Mouse (Mus musculus) spleen, adult 12 weeks (tissue): ENCODE measurements around the gene Ccnj.

ENCODE experiments used
- DNase-seq: peaks from one replicate; pipeline ENCODE4 v3.0.0; 2022; ENCODE audit warnings: low spot score

Ccnj gene

DNA sequence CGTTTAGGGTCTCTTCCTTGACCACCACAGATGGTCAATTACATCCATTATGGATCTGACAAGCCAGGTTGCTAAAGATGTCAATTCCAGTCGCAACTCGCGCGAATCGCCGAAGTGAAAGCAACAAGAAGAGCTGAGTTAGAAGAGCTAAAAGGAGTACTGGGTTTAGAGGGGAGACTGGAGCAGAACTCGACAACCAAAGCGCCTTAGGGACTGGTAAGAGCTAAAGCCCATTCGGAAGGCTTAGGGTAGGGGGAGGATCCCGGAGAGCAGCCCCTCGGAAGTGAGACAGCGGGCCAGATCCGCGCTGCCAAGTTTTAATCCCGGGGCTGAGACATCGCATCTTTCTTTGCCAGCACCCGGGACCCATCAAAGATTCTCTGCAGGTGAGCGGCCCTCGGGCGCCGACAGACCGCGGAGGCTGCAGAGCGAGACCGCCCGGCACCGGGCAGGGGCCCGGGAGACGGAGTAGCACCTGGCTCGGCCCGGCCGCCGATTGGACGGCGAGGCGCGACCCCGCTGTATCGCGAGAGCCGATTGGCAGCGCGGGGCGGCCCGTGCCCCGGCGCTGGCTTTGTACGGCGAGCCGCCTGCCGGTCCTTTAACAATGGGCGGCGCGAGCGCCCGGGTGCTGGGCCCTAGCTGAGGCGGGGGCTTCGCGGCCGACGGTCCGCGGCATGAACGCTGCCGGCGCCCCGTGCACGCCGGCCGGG, at the start of gene Ccnj:
Gene Ccnj (plus strand): TSS at position 577 of the 713 bp plus-strand sequence.
- peak; percentile 93 for DNase-seq

DNA sequence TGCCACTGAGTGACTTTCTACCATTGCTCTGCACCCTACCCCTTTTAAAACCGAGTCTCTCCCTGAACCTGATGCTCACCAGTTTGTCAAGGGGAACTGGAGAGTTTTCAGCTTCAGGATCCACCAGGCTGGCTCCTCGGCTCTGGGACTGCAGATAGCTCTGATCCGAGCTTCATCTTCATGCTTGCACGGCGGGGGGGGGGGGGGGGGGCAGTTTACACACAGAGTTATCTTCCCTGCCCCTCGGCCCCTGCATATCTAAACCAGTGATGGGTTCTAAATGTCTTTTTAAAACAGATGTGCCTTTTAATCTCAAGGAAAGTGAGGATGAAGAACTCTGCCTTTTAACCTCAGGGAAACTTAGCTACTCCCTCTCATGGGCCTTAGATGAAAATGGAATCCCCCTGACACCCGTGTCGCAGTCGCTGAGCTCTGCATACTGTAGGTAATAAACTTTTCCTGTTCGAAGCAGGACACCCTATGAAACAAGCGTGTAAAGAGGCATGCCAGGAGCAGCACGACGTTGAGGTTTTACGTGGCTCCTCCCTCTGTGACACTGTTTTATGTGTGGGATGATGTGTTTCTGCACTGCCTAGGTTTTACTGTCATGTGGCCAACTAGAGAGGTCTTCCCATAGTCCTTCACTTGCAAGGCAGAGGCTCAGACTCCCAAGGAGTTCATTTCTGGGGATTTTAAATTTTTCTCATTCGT, 42.9 kb upstream of the Ccnj start:
- DNase-seq = no peak

DNA sequence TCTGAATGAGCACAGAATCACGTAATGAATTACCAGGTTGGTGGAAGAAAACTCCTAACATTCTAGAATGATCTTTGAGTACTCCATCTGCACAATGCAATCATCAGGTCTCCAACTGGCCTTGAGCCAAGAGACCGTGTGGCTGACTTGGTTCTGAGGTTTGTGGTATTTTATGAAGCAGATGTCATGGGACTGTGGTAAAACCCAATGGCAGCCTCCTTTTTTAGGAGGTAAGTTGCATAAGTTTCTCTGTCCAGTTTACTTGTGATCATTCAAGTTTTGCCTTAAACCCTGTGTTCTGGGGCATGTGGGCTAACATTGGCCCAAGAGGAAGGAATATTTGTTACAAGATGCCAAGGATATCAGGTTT, 42.4 kb upstream of the Ccnj start:
- DNase-seq = no peak

DNA sequence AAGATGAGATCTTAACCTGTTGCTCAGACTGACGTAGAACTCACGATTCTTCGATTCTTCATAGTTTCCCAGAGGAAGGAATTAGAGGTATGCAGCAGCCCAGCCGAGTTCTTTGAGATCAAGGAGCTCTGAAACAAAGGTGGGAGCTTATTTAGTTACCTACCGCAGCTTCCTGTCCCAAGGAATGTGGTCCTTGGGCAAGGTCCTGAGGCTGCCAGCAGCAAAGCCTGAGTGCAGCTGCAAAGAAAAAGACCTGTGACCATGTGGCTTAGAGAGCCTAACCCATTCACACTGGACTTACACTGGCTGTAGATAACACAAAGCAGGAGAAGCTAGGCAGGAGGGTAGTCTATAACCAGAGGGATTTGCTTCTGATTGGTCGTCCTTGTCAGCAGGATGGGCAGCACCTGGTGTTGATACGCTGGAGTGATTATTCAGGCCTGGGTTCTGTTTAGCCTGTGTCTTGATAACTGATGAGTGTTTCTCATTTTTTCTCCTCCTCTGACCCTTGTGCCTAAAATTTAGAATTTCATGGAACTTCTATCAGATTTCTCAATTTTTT, 25.8 kb upstream of the Ccnj start:
- DNase-seq = no peak

DNA sequence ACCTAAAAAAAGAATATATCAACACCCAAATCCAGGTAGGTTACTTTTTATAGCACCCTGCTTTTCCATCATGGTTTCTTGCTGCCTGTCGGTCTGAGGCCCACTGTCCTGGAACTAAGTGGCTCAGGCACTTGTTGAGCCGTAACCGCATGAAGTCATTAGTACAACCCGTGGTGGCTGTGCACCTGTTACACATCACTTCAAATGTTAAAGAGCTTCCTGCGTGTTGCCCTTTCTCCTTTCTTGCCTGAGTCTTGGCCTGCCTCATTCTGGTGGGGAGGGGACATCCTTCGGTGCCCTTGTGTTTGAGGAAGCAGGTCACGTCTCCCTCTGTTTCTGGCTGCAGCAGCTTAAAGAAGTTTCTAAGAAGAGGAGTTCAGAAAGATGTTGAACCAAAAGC, 21.2 kb upstream of the Ccnj start:
- peak; percentile 17 for DNase-seq

DNA sequence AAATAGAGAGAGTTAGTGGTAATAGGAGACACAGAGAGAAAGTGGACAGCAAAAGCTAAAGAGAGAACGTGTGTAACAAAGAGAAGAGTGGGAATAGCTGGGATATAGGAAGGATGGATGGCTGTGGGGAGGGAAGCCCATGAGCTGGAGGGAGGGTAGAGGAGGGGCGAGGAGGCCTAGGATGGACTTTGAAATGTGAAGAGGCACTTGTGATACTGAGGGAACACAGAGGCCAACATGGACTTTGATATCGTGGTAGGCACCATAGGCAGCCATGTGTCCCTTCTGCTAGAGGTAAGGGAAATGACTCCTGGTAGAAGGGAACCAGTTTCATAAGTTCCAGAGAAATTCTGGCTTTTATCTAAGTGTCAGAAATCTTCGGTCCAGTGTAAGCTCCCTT, 19.2 kb upstream of the Ccnj start:
- DNase-seq = no peak

DNA sequence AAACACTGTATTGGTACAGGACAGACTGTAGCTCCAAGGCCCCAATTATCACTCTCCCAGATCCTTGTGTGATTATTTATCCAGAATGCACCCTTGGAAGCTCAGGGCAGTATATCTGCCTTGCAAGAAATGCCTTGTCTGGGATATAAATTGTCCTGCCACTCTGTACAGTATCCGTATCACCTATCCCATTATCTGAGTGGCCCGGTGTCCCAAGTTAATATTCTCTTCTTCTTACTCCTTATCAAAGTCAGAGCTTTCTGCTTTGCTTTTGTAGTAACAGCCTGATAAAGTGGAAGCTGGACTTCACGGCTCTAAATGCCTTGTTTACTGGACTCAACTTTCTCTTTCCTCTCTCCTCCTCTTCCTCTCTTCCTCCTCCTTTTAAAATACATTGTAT, 18.3 kb upstream of the Ccnj start:
- DNase-seq = peak; percentile 4

DNA sequence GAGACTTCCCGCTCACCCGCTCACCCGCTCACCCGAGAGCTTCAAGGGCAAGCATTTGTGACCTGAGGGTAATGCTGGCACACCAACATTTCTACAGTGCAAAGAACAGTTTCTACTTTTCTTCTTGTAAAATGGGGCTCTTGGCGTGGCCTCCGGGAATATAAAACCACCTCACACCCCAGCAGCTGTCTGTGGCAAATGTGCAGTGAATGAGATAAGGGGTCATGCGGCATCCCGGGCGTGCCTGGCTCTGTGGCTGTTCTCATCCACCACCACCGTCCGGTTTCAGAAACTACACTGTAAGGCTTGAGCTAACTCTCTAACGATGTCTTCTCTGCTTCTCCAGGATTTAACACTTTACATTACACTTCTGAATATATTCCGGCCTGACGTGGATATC, 17.7 kb upstream of the Ccnj start:
- DNase-seq = peak; percentile 74

DNA sequence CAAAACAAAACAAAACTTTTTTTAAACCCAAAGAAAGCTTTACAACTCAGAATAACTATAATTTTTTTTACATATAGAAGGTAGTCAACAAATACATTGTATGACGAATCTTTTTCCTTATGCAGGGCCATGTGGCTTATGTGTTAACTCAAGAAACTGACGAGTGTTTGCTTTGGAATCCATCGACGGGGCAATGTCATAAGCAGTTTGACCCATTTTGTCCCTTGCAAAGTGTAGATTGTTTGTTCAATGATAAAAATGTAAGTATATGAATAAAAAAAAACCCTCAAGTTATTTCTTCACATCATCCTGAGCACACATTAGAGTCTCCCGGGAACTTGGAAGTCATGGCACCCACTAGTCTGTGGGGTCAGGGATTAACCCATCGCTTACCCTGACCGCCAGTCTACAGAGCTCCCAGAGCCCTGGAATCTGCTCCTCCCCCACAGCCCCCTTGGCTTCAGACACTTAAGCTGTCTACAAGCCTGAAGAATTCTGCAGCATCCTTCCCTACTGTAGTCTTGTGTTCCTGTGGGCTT, 15.4 kb upstream of the Ccnj start:
- DNase-seq = no peak

DNA sequence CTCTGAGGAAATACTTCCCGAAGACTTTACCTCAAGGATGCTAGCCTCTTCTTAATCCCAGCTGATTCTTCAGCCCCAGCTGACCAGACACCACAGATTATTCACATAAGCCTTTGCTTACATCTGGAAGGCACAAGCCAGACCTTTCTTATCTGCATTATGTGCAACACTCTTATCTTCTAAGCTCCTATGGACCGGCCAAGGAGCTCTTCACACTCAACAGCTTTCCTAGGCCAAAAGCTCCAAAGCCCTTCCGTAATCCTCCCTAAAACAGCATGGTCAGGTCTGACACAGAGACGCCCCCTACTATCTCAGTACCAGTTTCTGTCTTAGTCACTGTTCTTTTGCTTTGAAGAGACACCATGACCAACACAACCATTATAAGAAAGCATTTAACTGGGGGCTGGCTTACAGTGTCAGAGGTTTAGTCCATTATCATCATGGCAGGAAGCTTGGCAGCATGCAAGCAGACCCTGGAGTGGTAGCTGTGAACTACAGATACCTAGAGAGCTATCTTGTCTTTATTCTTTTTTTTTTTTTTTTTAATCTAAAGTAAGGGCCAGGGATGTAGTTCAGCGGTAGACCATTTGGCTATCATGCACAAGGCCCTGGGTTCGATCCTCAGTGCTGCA, 13.1 kb upstream of the Ccnj start:
- peak; percentile 15 for DNase-seq

DNA sequence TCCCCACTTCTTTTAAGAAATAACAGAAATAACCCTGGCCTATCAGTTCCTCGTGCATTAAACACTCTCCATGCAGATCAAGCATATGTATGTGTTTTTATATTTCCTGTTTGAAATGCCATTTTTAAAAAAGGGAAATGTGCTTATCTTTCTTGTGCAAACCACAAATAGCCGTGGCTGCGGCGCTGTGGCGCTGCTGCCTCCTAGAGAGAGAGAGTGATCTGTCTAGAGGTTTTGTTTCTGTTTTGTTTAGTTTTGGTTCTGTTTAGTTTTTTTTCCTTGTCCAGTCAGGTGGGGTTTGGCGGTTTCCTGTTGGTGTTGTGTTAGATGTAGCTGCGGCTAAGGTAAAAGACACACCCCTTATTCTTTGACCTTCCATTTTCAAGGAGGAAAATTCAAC, 12.3 kb upstream of the Ccnj start:
- peak; percentile 63 for DNase-seq

DNA sequence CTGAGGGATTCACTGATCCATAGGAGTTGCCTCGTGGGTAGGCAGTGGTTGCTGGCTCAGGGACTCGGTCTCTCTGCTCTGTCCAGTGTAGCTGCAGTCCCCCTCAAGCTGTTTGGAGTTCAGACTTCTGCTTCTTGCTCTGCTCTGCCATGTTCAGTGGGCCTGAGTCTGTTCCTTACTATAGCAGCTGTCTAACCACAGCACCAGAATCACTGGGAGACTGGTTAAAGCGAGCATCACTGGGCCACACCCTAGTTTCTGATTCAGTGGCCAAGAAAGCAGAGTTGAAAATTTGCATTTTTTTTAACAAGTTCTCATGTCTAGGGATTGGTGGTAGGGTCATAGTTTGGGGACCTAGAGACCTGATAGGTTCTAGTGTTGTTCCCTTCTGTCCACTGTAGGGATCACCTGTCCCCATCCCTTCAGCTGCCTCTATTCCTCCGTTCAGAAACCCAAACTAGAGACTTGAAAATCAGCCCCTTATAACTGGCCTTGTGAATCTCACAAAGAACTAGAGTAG, 9.7 kb upstream of the Ccnj start:
- peak; percentile 9 for DNase-seq

DNA sequence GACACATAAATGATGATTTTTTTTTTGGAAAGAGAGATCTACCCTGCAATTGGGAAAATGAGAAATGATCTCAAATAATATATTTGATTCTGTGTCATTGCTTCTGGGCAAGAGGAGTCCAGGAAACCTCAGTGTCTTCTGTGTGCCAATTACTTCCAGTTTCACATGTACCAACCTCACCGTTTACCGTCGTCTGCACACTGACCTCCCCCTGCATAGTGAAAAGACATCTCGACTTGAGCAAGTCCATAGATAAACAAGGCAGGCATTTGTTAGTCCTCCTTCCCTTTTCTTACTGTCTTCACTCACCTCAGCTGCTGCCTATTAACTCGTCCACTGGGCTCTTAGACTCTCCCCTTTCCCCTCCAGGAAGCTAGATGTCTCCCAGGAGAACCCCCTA, 5.4 kb upstream of the Ccnj start:
- no peak for DNase-seq

DNA sequence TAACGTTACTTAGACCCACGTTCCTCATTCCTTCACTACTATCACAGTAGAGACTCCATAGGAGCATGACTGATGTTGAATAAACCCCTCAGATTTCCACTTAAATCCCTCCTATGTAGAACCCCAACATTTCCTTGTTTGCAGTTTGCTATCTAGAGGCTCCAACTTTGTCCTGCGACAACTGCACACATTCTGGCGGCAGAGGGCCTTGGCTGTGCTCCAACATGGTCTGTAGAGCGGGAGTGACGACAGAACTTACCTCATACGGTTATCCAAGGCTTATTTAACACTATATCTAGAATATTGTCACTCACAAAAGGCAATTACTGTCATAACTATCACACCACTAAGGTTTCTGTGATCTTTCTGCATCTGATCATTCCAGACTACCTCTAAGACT, 4.3 kb upstream of the Ccnj start:
- DNase-seq = no peak

DNA sequence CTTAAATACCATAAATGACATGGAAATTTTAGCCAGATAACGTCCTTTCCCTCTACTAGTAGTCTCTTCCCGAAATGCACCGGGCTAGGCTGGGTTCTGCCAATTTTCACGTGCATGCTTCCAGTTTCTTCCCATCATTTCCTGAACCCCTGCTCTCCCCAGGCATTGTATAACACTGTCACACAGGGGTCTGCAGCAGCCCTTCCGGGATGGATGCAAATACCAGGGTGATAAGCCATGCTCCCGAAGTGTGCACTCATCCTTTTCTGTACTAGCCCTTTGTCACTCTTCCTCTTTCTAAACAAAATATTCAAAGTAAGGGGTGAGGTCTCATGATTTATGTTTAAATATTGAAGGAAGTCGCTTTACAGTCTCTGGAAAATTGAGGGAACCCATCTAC, 881 bp upstream of the Ccnj start:
- DNase-seq = no peak

DNA sequence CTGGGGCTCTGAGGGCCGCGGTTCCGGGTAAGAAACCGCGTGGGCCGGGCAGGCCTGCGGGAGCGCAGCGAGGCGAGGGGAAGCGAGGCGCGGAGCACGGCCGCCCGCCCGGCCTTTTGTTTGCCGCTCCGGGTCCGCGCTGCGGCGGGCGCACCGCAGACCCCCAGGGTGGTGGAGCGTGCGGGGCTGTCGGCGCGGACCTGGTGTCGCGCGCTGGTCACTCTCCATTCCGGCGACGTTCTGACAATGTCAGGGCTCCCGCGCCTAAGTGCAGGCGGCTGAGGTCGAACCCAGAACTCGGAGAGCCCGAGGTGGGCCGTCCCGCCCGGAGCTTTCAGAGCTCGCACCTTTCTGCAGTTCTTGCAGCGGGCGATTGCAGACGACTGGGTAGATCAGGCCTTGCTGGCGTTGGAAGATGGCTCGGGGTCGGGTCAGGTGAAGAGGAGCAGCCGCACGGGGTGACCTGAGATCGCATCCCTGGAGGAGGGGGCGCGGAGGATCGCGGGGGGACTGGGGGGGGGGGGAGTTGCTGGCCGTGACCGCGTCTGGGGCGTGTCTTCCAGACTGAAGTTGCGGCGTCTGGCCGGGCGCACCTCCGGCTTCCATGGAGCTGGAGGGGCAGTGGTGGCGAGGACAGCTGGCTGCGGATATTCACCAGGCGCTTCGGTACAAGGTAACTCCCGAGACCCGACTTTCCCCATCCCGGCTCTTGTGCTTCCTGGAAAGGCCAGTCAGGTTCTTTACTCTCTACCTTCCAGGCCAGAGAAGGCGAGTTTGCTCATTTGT, 530 bp downstream of the Ccnj start:
- DNase-seq = peak; percentile 17

DNA sequence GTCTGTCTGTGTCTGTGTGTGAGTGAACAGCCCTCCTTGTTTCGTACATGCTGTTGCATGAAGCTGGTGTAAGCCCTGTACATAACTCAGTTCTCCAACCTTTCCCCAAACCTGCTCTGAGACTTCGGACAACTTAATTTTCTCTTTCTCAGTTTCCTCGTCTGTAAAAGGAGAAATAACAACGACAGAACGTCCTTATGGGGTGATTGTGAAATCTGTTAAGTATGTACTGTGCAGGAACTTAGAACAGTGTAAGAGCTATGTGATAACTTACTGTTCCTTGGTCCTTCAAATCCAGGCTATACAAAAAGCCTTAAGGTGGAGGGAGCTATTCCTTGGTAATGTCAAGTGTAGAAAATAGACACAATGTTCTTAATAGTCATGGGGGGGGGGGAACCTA, 1.3 kb downstream of the Ccnj start:
- no peak for DNase-seq

DNA sequence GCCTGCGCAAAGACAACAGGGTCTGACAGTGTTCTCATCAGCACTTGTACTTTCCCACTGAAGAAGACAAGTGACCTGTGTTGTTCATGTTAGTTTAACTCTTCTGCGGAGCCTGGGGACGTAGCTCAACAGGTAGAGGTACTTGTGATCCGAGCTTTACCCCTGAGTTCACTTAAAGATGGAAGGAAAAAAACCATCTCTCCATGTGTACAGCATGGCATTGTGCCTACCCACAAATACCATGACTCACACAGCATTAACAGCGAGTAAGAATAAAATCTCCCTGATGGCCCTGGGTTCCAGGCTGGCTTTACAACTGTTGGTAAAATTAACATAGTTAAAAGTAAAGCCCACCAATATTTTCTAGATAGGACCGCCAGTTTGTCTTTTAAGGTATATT, 3.4 kb downstream of the Ccnj start:
- no peak for DNase-seq

DNA sequence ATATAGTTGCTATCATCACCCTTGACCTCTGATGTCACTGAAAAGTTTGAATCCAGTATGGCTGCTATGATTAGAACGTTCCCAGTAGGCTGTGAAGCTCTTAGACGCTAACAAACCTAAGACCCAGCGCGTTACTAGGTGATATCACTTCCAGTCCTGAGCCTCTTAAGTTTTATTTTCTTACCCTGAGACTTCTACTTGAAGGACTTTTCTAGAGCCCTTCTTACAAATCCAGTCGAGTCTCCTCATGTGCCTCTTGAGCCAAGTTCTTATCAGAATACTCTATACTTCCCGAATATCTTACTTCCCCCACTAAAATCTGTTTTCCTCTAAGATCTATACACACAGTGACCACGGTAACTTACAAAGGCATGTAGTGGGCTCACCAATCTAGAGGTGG, 7.1 kb downstream of the Ccnj start:
- DNase-seq = no peak

DNA sequence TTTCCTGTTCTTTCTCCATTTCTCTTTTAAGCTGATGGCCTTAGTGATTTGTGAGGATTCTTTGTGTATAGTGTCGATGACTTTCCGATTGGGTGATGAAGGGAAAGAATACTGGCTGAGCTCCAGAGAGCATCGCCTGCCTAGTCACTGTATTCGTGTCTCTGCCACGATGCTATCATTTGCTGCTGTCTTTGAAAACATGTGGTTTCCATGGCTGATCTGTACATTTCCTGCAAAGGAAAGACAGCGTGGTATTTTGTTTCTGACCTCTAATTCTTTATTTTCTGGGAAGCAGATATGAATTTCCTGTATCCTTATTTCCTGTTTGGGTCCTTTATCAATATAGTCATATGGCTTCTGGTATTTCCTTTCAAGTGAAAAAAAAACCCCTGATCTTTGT, 9.2 kb downstream of the Ccnj start:
- DNase-seq = no peak

DNA sequence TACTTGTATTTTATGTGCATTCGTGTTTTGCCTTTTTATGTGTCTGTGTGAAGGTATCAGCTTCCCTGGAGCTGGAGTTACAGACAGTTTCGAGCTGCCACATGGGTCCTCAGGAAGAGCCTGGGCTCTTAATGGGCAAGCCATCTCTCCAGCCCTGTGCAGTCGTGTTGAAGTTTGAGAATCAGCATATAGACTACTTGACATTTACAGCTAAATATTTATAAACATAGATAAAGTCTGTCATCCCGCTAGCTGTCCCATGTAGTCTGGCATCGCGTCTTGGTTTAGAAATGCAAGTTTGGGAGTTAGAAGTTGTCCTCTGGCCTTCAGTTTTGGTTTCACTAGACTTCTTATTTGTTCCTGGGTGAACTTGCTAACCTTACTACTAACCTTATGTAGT, 10.0 kb downstream of the Ccnj start:
- no peak for DNase-seq

DNA sequence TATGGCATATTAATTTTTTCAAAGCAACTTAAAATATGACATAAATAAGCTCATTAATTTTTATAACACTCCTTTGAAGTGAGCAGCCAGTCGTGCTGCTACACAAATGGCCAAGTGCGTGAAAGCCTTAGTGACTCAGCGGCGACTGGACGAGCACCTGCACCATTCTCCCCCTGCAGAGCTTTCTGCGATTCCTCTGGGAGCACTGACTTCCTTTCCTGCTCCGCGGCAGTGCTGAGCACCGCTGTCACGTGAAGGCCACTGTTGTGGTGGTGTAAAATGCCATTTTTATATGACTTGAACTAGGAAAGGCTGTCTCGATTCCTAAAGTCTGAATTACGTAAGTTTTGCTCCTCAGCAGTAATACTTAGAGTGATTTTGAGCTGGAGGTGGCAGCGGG, 10.5 kb downstream of the Ccnj start:
- no peak for DNase-seq
